Mouse (Mus musculus): Measurements from ENCODE around the gene Calml4.
A peak's percentile ranks its signal among the peaks of the same experiment; 100 is the strongest.
"Not testable (repeated sequence)": the region's sequence is repeated elsewhere in the genome, so short reads cannot be mapped to it uniquely, and the experiment has no call there.

Calml4 gene

DNA sequence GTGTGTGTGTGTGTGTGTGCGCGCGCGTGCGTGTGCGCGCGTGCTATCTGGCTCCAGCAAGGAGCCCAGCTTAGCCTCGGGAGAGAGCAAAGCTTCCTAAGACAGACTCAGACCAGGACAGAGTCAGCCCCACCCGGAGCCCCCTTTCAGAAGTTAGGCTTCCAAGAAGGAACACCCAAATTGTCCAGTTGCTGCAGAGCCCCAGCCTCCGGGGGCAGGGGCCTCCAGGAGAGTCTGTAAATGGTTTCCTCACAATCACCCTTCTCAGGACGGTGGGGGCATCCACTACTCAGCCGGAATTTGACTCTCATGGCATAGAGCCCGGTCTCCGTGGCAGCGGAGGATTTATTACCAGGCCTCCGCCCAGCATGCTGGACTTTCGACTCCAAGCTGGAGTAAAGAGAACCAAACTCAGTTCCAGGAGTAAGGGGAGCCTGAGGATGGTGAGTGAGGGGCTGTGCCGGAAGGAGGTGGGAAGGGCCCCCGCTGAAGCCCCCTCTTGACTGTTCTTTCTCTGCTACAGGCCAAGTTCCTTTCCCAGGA lies at the start of gene Calml4:
Gene Calml4 (plus strand): TSS at position 362 of the 543 bp plus-strand sequence.
- no peak for DNase-seq

DNA sequence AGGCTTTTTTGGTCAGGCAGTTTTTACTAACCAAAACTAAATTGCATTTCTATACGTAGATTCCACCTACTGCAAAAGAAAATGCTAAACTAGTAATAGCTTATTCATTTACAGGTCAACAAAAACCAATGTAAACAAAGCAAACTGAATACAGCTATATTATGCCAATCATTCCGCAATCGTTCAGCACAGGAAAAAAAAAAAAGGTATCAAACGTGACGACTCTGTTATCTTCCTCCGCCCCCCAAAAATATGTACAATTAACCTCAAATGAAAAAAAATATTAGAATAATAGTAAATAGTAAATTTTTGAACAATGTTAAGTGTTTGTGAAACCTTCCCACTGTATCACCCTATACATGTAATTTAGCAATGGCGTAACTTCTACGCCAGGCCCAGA lies 47.8 kb upstream of the Calml4 start:
- DNase-seq, result no peak

DNA sequence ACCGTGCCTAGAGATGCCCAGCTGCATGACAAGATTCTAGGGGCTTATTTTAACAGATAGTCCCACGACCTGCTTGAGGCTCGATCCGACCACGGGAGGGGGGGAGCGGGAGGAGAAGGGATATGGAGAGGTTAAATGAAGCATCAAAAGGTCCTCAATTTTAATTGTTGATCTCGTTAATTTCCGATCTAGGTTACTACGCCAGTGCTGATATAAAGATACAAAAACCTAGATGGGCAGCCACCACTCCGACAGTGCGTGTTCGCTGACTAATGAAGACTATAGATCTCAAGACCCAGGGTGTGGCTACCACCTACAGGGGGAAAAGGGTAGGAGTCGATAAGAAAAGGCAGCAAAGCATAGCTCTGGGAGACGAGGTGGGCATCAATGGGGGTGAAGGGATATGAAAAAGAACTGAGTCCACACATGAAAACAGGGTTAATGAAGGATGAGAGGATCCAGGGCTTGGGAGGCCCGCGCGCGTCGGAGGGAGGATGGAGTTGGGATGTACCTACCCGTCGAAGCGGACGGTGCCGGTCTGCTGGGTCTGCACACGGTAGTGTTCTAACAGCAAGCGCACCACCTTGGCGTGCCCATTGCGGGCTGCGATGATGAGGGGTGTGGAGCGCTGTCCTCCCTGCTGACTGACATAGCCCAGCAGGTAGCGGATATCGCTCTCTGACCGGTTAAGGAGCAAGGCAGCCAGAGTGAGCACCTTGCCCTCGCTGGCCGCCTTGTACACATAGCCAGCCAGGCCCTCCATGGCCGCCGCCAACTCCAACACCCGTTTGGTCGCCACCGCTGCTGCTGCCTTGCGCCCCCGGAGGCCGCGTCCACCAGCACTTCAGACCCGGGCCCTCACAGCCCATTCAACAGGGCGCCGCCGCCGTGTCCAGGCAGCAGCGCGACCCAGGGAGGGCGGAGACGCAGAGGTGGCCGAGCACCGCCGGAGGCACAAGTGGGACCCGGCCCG lies 47.1 kb upstream of the Calml4 start:
- peak; percentile 47 for DNase-seq

DNA sequence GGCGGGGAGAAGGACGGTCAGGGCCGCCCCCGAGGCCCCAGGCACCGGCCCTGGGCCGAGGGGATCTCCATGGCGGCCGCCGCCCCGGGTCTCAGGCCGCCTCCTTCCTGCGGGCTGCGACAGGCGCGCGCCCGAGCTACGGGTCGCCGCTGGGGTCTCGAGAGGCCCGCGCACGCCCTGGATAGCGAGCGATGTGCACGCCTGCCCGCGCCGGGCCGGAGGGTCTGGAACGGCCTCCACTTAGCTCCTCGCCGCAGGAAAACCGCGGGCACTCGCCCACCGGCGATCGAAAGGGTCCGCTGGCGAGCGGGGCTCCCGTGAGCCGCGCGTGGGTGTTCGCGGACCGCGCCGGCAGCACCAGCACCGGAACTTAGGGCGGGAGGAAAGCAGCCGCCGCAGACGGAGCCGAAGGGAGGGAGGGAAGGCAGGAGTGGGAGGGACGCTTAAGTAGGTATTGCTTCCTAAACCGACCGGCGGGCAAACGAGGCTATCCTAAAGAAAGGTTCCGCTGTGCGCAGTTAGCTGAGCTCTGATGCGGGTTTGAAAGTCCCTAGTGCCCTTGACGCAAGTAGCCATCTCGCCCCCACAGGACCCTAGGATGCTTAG lies 46.3 kb upstream of the Calml4 start, which contains the start of gene Fem1b:
Gene Fem1b (minus strand): TSS at position 419 of the 606 bp plus-strand sequence.
- DNase-seq, result peak; percentile 94

DNA sequence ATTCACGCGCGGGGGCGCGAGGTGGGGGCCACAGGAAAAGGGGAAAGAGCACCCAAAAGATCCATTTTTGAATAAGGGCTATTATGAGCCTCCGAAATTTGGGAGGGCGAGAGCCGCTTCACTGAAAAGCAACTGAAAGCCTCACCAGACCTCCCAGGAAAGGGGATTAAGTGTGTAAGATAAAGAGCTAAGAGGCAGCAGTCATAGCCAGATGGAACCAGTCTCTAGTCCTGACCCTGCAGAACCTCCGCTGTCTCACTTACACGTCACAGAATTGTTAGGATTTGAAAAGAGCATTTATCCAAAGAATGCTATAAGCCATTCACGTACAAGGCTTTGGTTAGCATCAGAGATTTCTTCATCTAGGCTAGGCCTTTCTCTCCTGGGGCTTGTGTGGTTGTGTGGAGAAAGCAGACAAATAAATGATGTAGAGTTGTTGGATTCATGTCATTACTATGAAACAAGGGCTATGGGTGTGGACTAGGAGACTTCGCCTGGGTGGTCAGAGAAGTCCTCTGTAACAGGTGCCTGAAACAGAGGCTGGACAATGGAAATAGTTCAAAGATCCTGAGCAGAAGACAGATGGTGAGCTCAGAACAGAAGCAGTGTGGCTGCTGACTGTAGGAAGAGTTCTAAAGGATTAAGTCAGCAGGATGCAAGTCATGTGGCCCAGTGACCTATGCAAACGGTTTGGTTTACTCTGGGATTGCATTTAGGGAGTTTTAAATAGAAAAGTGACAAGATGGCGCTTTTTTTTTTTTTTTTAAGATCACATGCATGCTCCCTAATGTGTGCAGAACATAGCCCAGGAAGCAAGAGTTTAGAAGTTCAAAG lies 45.4 kb upstream of the Calml4 start:
- peak; percentile 47 for DNase-seq

DNA sequence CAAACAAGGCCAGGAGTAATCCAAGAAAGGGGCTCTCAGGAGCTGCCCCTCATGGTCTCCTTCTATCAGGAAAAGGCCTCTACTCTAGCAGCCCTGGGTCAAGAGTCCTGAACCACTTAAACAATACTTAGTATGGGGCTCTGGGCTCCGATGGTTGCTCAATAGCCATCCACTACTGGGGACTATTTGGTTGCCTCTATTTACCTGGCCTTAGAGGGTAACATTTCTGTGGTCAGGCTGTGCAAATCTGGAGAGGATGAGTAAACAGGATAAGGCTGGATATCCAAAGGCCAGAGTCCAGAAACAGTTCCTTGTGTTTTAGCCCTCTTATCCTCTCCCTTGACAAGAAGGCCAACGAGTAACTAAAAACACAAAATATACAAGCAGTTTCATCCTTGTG lies 43.1 kb upstream of the Calml4 start:
- no peak for DNase-seq

DNA sequence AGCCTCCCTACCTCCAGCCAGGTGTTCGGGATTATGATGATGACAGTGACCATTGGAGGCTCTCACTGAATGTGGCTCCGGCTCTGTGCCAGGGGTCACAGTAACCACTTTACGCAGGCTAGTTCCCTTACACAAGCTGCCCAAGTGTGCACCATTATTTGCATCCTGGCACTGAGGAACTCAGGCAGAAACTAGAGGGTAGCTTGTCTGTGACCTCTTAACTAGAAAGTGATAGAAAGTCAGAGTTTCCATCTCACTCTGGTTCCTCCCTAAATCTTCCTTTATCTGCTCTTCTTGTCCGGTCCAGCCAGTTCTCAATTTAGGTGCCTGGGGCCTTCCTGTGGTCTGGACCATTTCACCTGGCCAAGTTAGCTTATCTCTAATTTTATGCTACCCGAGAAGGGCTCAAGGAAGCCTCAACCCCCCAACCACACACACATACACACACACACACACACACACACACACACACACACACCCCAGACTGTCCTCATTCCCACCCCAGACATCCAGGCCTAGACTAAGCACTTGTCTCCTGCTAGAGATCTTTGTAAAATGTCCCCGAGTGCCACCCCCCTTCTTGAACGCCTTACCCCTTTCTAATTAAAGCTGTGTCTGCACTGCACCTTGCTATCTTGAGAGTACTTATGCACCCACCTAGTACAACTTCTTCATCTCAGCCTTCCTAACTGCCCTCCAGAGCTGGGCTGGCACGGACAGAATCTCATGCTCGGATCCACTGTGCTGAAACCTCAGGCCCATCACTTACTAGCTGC lies 41.4 kb upstream of the Calml4 start:
- DNase-seq, result no peak

DNA sequence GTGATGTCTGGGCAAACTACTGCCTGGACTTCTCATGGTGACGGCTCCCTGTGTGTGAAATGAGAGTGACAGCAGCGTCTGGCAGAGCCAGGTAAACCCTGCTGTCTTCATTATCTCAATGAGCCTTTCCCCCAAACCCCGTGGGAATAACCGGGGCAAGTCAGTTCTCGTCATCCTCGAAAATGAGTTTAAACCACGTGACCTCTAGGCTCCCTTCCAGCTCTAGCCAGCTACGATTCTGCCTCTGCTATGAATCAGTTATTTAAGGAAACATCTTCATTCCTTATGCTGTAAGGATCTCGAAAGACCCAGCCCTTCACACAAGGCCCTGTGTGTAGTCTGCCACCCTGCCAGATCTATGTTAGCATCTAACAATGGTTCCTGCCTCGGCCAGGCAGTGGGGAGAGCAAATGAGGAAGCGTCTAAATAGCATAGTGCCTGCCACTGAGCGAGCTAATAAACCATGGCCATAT lies 40.7 kb upstream of the Calml4 start:
- no peak for DNase-seq

DNA sequence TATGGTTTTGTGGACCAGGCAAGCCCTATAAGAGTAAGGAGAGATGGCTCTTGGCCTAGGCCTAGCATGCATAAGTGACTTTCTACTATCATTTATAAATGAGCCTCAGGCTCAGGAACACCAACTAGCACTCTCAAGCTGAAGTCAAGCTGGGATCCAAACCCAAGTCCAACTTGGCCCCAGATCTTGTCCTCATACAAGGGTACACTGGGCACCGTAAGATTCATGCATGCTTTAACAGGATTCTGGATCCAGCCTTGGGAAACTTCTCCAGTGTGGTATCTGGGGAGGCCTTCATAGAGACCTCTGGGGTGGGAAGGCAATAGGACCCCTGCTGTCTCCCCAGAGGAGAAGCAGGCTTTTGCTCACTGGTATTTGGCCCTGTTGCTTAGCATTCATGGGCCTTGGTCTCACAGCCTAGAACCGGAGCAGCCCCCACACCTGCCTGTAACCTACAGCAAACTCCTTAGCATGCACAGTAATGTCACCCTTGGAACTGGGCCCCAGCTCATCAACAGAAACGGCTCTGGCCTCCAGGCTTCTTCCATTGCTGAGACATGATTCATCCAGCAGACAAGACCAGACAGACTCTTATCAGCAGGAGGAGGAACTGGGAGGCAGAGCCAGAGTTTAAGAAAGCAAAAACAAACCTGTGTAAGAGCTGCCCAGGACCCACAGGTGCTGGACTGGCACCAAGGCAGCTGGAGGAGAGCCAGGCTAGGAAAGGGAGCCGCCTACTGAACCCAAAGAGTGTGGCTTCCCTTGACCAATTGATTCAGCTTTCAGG lies 39.9 kb upstream of the Calml4 start:
- DNase-seq, result no peak

DNA sequence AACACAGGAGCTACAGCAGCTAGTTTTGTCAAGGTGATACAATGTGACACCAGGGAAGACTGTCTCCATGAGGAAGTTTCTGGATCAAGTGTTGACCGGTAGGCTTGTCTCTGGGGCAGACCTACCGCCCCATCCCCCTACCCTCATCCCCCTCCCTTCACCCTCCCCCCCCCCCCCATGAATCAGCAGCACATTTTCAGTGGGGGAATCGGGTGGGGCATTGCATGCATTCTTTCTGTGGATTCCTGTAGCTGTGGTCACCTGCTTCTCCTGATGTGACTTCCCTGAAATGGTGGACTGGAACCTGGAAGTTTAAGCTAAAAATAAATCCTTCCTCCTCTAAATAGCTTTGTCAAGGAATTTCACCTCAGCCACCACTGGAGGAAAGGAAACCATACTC lies 38.4 kb upstream of the Calml4 start:
- no peak for DNase-seq

DNA sequence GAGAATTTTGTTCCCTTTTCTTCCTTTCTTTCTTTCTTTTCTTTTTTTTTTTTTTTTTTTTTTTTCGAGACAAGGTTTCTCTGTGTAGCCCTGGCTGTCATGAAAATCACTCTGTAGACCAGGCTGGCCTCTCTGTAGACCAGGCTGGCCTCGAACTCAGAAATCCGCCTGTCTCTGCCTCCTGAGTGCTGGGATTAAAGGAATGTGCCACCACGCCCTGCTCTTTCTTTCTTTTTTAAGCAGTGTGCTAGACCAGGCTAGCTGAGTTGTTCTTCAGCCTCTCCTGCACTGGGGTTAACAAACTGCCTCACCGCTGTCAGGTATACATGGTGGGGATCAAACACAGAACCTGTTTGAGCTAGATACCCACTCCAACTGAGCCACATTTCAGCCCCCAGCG lies 38.0 kb upstream of the Calml4 start:
- not testable (repeated sequence) for DNase-seq

DNA sequence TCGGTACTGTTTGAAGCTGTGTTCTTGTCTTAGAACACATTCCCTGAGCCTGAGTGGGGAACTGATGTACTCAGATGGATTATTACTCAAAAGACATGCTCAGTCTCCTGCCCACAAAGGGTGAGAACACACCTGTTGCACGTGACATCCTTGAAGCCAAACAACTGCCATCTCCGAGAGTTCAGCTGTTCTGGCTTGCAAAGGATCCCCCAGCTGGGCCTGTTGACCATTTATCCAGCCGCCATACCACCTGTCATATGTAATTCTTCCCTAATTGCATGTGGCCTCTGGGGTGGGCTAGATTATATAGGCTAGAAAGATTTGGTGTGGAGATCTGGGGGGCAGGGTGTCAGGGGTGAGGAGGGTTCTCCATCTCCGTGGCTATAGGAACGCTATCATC lies 37.1 kb upstream of the Calml4 start:
- no peak for DNase-seq

DNA sequence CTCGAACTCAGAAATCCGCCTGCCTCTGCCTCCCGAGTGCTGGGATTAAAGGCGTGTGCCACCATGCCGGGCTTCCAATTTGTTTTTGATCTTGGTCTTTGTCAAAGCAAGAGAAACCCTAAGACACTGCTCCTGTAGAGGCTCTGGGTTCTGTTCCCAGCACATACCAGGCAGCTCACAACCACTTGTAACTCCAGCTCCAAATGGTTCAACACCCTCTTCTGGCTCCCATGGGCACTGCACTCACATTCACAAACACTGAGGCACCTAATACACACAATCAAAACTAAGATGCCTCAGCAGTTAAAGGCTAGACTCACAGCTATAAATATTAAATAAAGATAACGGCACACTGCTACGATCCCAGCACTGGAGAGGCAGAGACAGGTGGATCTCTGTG lies 36.1 kb upstream of the Calml4 start:
- DNase-seq, result no peak

DNA sequence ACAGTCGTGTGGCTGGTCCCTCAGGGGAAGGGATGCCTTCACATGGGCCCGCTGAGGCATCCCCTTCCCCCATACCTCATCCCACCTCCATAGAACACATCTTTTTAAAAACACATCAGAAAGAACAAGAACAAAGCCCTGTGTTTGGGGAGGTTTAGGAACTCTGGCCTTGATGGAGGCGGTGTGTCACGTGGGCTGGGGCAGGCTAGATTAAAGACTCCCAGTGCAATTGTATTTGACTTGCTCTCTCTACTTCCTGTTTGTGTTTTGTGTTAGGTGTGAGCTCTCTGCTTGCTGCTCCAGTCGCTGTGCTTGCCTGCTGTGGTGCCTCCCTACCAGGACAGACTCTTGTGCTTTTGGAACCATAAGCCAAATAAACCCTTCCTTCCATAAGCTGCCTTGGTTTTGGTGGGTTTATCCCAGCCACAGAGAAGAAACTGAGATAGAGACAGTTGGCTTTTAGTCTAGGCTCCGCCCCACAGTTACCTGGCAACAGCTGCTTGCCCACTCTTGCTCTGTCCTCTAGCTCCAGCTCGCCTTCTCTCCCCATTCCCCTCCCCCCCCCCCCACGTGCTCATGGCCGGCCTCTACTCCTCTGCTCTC lies 32.0 kb upstream of the Calml4 start:
- no peak for DNase-seq

DNA sequence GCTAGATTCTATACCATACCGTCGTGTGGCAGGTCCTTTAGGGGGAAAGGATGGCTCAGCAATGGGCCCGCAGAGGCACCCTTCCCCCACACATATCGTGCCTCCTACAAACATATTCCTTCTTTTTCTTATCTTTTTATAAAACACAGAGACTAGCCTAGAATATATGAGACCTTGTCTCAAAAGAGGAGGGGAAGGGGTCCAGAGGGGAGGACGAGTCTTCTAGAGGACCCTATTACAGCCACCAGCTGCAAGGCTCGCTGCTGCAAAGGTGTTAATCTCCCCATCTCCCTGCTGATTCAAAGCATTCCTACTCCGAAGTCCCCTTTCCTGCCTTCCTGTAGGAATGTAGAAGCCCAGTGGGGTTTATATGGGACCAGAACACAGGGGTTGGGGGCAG lies 31.4 kb upstream of the Calml4 start:
- no peak for DNase-seq

DNA sequence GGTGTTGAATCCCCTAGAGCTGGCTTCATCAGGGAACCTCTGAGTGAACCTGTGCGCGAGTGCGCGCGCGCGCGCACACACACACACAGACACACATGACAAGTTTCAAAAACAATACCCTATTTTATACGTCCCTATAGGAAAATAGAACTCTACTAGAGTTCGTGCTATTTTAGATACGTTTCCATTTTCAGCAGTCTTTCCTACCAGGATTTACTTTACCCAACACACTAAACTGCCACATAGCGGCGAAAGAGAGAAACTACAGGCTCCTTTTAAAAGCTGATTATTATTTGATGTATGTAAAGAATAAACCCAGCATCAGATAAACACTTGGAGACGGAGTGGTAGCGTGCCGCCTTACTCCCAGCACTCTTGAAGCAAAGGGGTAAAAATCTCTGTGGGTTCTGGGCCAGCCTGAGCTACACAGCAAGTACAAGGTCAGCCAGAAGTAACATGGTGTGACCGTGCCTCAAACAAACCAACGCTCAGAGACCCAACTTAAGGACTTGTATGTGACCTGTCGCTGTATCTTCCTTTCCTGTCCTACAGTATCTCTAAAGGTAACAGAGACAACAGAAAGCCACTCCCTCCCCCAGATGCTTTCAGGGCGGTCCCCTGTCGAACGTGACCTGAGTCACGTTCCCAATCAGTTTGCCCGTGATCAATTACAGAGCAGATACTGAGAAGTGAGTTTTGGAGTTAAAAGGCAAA lies 29.8 kb upstream of the Calml4 start:
- DNase-seq, result no peak

DNA sequence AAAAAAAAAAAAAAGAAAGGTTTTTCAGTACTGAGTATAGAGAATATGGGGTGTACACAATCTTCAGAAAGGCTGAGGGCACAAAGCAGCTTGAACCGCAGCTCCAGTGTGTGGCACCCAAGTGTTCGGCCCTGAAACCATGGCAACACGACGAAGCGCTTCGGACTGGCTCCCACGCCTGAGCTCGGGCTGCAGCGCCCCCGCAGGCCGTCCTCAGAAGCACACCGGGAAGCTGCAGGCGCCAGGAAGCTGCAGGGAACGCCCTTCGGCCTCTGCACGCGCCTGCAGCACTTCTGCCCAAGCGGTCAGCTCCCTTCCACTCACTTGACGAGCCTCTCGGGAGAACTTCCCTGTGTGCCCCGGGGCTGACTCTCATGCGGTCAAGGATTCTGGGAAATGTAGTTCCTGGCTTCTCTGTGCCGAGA lies 29.2 kb upstream of the Calml4 start:
- DNase-seq, result peak; percentile 95

DNA sequence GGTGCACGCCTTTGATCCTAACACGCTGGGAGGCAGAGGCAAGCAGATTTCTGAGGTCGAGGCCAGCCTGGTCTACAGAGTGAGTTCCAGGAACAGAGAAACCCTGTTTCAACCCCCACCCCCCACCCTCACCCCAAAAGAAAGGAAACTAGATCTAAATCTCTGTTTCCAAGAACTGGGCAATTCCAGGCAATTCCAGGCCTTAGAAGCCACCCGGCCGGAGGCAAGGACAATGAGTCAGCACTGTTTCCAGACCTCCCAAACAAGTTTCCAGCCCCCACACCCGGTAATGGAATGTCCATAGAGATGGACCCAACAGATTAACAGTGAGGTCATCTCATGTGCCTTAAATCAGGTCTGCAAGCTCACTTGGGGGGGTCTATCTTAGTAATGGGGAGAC lies 28.0 kb upstream of the Calml4 start:
- no peak for DNase-seq

DNA sequence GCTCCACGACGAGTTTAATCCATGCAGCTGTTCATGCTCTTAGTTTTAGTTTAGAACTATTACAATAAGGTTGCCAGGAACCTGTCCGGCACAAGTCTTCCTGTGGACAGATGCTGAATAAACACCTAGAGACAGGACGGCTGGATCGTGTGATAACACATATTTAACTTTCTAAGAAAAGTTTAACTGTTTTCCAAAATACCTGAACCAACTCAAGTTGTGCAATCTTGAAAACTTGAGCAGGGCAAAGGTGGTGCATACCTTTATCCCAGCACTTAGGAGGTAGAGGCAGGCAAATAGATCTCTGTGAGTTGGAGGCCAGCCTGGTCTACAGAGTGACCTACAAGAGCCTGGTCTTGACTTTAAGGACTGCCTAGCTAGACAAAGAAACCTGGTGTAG lies 23.0 kb upstream of the Calml4 start:
- DNase-seq, result no peak
